24 mouse cellular contexts compared by ENCODE assay signal in genomic region chr10:108313845-108314244, GRCm38 (mm10). TPM values are rescaled to one million over a fixed set of nuclear protein-coding genes. Genes with fewer than 3 reads are reported as not detected.
A peak's percentile ranks its signal among the peaks of the same experiment; 100 is the strongest.
DNase-seq lines count a peak whose midpoint lies in the region; ATAC-seq and TF ChIP-seq lines count a peak whose summit lies in the region.
"Had no signal": no experiment of that assay in that cellular context is flagged by ENCODE, and none has a peak within 500 bp of the region (broad histone marks: within the 10 kb centered on the region; RNA-seq: fewer than 3 reads in every experiment).

No protein-coding gene starts in this region.

- H3K27ac ChIP-seq in embryonic facial prominence, embryonic 14.5 days (replicated peaks; ENCODE audit: low read depth, low read length): no peak overlapping the region
- H3K27ac ChIP-seq in embryonic facial prominence, embryonic 10.5 days (replicated peaks): no peak overlapping the region
- H3K27ac ChIP-seq in kidney, embryonic 16.5 days (ENCODE audit: low read length): no peak overlapping the region
- H3K27ac ChIP-seq in liver, adult 2 months (replicated peaks; ENCODE audit: insufficient read depth, low read depth, low read length): no peak overlapping the region
- H3K27ac ChIP-seq in liver, postnatal 0 days (ENCODE audit: low read depth): no peak overlapping the region
- H3K27ac ChIP-seq: embryonic facial prominence, embryonic 12.5 days; forebrain, embryonic 12.5 days; forebrain, embryonic 15.5 days; heart, adult 2 months; hindbrain, embryonic 14.5 days; hindbrain, postnatal 0 days had no signal

- no peaks in the 10 kb centered on the region for H3K36me3 ChIP-seq in embryonic facial prominence, embryonic 14.5 days (ENCODE audit: control insufficient read depth, insufficient read depth, low read length)
- no peaks in the 10 kb centered on the region for H3K36me3 ChIP-seq in embryonic facial prominence, embryonic 10.5 days (replicated peaks)
- H3K36me3 ChIP-seq in kidney, embryonic 16.5 days (ENCODE audit: insufficient read depth, low read length): no peaks in the 10 kb centered on the region
- no peaks in the 10 kb centered on the region for H3K36me3 ChIP-seq in liver, adult 2 months (ENCODE audit: control insufficient read depth, insufficient read depth, low read length)
- no peaks in the 10 kb centered on the region for H3K36me3 ChIP-seq in liver, postnatal 0 days (replicated peaks; ENCODE audit: insufficient read depth, low read length)
- H3K36me3 ChIP-seq: embryonic facial prominence, embryonic 12.5 days; forebrain, embryonic 12.5 days; forebrain, embryonic 15.5 days had no signal

- H3K27me3 ChIP-seq in embryonic facial prominence, embryonic 14.5 days (replicated peaks; ENCODE audit: control insufficient read depth, insufficient read depth, low read length): no peaks in the 10 kb centered on the region
- no peaks in the 10 kb centered on the region for H3K27me3 ChIP-seq in embryonic facial prominence, embryonic 10.5 days (replicated peaks; ENCODE audit: low read depth, poor library complexity, severe bottlenecking)
- H3K27me3 ChIP-seq in kidney, embryonic 16.5 days (ENCODE audit: insufficient read depth, low read length): no peaks in the 10 kb centered on the region
- no peaks in the 10 kb centered on the region for H3K27me3 ChIP-seq in liver, adult 2 months (ENCODE audit: control insufficient read depth, insufficient read depth, low read length)
- H3K27me3 ChIP-seq in liver, postnatal 0 days (ENCODE audit: insufficient read depth, low read length): no peaks in the 10 kb centered on the region
- H3K27me3 ChIP-seq: embryonic facial prominence, embryonic 12.5 days; forebrain, embryonic 12.5 days; forebrain, embryonic 15.5 days; Patski had no signal

- peak; percentile 31 for DNase-seq in embryonic facial prominence, embryonic 14.5 days (ENCODE audit: low spot score)
- no peak for DNase-seq in embryonic facial prominence, embryonic 10.5 days (ENCODE audit: low spot score)
- peak; percentile 35 for DNase-seq in kidney, adult 11 months
- no peak for DNase-seq in kidney, postnatal 10 days
- DNase-seq in kidney, adult 9 months: peak; percentile 80
- DNase-seq in liver, adult 2 months (ENCODE audit: extremely low read depth, low read depth, low spot score): peak; percentile 53
- DNase-seq in liver, postnatal 0 days: no peak
- DNase-seq: adrenal gland, postnatal 10 days; adrenal gland, postnatal 36 days; cerebellum, adult 18-20 months; cerebellum, adult 9-10 months; cerebellum, postnatal 14 days; gastrocnemius, postnatal 25 days; heart, adult 2 months; heart, postnatal 4 days had no signal

- ATAC-seq in embryonic facial prominence, embryonic 14.5 days (ENCODE audit: low read depth): no peak
- no peak for ATAC-seq in kidney, embryonic 16.5 days (ENCODE audit: low FRiP score, low TSS enrichment)
- ATAC-seq in liver, postnatal 0 days: no peak
- ATAC-seq: forebrain, embryonic 15.5 days; hindbrain, postnatal 0 days; Patski had no signal

- no peaks in the 10 kb centered on the region for H3K9me3 ChIP-seq in embryonic facial prominence, embryonic 14.5 days (ENCODE audit: control insufficient read depth, low read length)
- no peaks in the 10 kb centered on the region for H3K9me3 ChIP-seq in embryonic facial prominence, embryonic 10.5 days
- no peaks in the 10 kb centered on the region for H3K9me3 ChIP-seq in kidney, embryonic 16.5 days (ENCODE audit: low read length)
- H3K9me3 ChIP-seq in liver, postnatal 0 days (ENCODE audit: low read length): no peaks in the 10 kb centered on the region
- H3K9me3 ChIP-seq: embryonic facial prominence, embryonic 12.5 days; forebrain, embryonic 12.5 days; forebrain, embryonic 15.5 days had no signal

- no peak for TF ChIP-seq CTCF in liver, adult 2 months (IDR thresholded peaks at IDR 0.05; ENCODE audit: low read depth, low read length)
- TF ChIP-seq CTCF in liver, postnatal 0 days (IDR thresholded peaks at IDR 0.05; ENCODE audit: low read depth): no peak

- TF ChIP-seq POLR2A in liver, adult 2 months (IDR thresholded peaks at IDR 0.05; ENCODE audit: extremely low read depth, insufficient read depth, low read length): no peak

- no peak overlapping the region for H3K4me2 ChIP-seq in embryonic facial prominence, embryonic 14.5 days (ENCODE audit: low read depth, low read length)
- no peak overlapping the region for H3K4me2 ChIP-seq in kidney, embryonic 16.5 days (replicated peaks; ENCODE audit: low read depth, low read length)
- H3K4me2 ChIP-seq in liver, postnatal 0 days (ENCODE audit: low read depth, low read length): no peak overlapping the region
- H3K4me2 ChIP-seq: embryonic facial prominence, embryonic 12.5 days; forebrain, embryonic 12.5 days; forebrain, embryonic 15.5 days; heart, embryonic 11.5 days; hindbrain, embryonic 14.5 days had no signal

- TF ChIP-seq EP300 in liver, postnatal 0 days (IDR thresholded peaks at IDR 0.05; ENCODE audit: low read depth): no peak

- no peaks in the 10 kb centered on the region for H3K4me1 ChIP-seq in embryonic facial prominence, embryonic 14.5 days (ENCODE audit: control insufficient read depth, insufficient read depth, low read length)
- H3K4me1 ChIP-seq in embryonic facial prominence, embryonic 10.5 days: no peaks in the 10 kb centered on the region
- no peaks in the 10 kb centered on the region for H3K4me1 ChIP-seq in kidney, embryonic 16.5 days (ENCODE audit: insufficient read depth, low read length)
- peaks cover 3% of the 10 kb centered on the region for H3K4me1 ChIP-seq in liver, adult 2 months (ENCODE audit: control insufficient read depth, insufficient read depth, low read length)
- H3K4me1 ChIP-seq in liver, postnatal 0 days (ENCODE audit: insufficient read depth): no peaks in the 10 kb centered on the region
- H3K4me1 ChIP-seq: embryonic facial prominence, embryonic 12.5 days; forebrain, embryonic 12.5 days; forebrain, embryonic 15.5 days had no signal

- H3K9ac ChIP-seq in embryonic facial prominence, embryonic 14.5 days (ENCODE audit: low read depth, low read length): no peak overlapping the region
- H3K9ac ChIP-seq in kidney, embryonic 16.5 days (replicated peaks; ENCODE audit: low read length): no peak overlapping the region
- no peak overlapping the region for H3K9ac ChIP-seq in liver, adult 2 months (ENCODE audit: low read depth, low read length)
- no peak overlapping the region for H3K9ac ChIP-seq in liver, postnatal 0 days (replicated peaks)
- H3K9ac ChIP-seq: embryonic facial prominence, embryonic 12.5 days; forebrain, embryonic 12.5 days; forebrain, embryonic 15.5 days; hindbrain, embryonic 14.5 days had no signal

- no peaks in the 10 kb centered on the region for H3K79me2 ChIP-seq in liver, adult 2 months (ENCODE audit: control insufficient read depth, insufficient read depth, low read length)

- no peak overlapping the region for H3K4me3 ChIP-seq in embryonic facial prominence, embryonic 14.5 days (ENCODE audit: low read depth, low read length)
- H3K4me3 ChIP-seq in embryonic facial prominence, embryonic 10.5 days: no peak overlapping the region
- H3K4me3 ChIP-seq in kidney, embryonic 16.5 days (ENCODE audit: low read length): no peak overlapping the region
- H3K4me3 ChIP-seq in liver, adult 2 months (ENCODE audit: insufficient read depth, low read depth, low read length): no peak overlapping the region
- H3K4me3 ChIP-seq in liver, postnatal 0 days (ENCODE audit: low read depth, low read length): no peak overlapping the region
- H3K4me3 ChIP-seq: embryonic facial prominence, embryonic 12.5 days; erythroblast, embryonic 14.5 days; forebrain, embryonic 12.5 days; forebrain, embryonic 15.5 days; heart, adult 2 months had no signal

- 45% methylated on average over 6 of the region's 6 CpGs for WGBS in embryonic facial prominence, embryonic 14.5 days
- WGBS in embryonic facial prominence, embryonic 10.5 days: 70% methylated on average over 6 of the region's 6 CpGs
- 65% methylated on average over 6 of the region's 6 CpGs for WGBS in kidney, embryonic 16.5 days
- 40% methylated on average over 6 of the region's 6 CpGs for WGBS in liver, adult 2 months
- WGBS in liver, postnatal 0 days (ENCODE audit: insufficient replicate concordance): 70% methylated on average over 6 of the region's 6 CpGs

RNA-seq across cellular contexts. Expression of gene Pawr, which starts 18.1 kb away (rescaled TPM):
- 7.1 TPM in 2 replicates for polyA plus RNA-seq in embryonic facial prominence, embryonic 14.5 days (2014; fragmentation: Nextera tagmentation; extraction: Ambion mirVana)
- polyA plus RNA-seq in embryonic facial prominence, embryonic 10.5 days (2016; fragmentation: Nextera tagmentation; extraction: Ambion mirVana): 7.6 and 9.1 TPM in 2 replicates
- polyA plus RNA-seq in kidney, embryonic 16.5 days (2015; fragmentation: Nextera tagmentation; extraction: Ambion mirVana): 13.4 and 13.6 TPM in 2 replicates
- total RNA-seq in liver, adult 2 months (2014; rRNA removed): 7.1 and 7.5 TPM in 2 replicates
- 5.0 and 5.3 TPM in 2 replicates for polyA plus RNA-seq in liver, adult 2 months (2012; rRNA removed)
- 3.5 and 4.9 TPM in 2 replicates for polyA plus RNA-seq in liver, postnatal 0 days (2015; fragmentation: Nextera tagmentation; extraction: Ambion mirVana)

Comparison
In these comparisons a context has a peak if more than half of its experiments do, and no peak if none do; other contexts are left out.
1. DNase-seq: peak in embryonic facial prominence, embryonic 14.5 days (single experiment), kidney, adult 11 months (single experiment), kidney, adult 9 months (single experiment) and liver, adult 2 months (single experiment); none in embryonic facial prominence, embryonic 10.5 days (single experiment), kidney, postnatal 10 days (single experiment) and liver, postnatal 0 days (single experiment).